Mouse (Mus musculus): ENCODE results near the gene Spry2. TPM values are rescaled to one million over a fixed set of nuclear protein-coding genes. Genes with fewer than 3 reads are reported as not detected.
A peak's percentile ranks its signal among the peaks of the same experiment; 100 is the strongest.

The Spry2 gene
- polyA plus RNA-seq, 1 experiment from 2014 or later: 2.8 TPM

- Histone ChIP-seq H3K4me1 (ENCODE audit: control insufficient read depth, low read depth, low read length) (peaks cover 3% of the 10 kb centered on the region), H3K4me2 (ENCODE audit: low read depth, low read length) (no peak overlapping the region; the same call in 1 of the 2 replicates), H3K4me3 (ENCODE audit: low read depth, low read length) (no peak overlapping the region), H3K9me3 (replicated peaks; ENCODE audit: control insufficient read depth, low read length) (no peaks in the 10 kb centered on the region), H3K36me3 (ENCODE audit: control insufficient read depth, insufficient read depth) (no peaks in the 10 kb centered on the region), H3K27me3 (ENCODE audit: control insufficient read depth, insufficient read depth, low read depth, low read length) (no peaks in the 10 kb centered on the region), H3K9ac (ENCODE audit: low read depth, low read length) (no peak overlapping the region), H3K27ac (ENCODE audit: low read length) (no peak overlapping the region)
- WGBS (ENCODE audit: insufficient replicate concordance): 14% methylated on average over 23 of the region's 23 CpGs
- no peak for ATAC-seq (ENCODE audit: low read depth)
Observed at GRCm38 (mm10) chr14:105920395-105921216, 24.0 kb upstream of the Spry2 start.

DNA sequence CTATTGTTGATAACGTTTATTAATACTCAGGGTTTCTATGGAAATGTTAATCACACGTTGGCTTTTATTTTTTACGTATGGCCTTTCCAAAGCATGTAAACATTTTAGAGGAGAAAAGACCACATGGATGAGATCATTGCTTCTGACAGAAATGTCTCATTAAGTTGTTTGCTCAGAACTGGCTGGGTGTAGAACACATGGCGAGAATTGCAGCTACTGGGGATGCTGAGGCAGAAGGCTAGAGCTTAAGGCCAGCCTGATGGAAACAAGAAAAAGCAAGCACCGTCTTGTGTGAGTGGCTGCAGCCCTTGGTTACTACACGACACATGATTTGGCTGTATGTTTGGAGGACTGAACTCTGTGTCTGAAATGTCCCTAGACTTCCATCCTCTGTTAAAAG, 10.6 kb upstream of the Spry2 start:
- no peak overlapping the region for H3K9ac ChIP-seq (ENCODE audit: low read depth, low read length)
- no peak overlapping the region for H3K27ac ChIP-seq (ENCODE audit: low read length)
- no peaks in the 10 kb centered on the region for H3K27me3 ChIP-seq (ENCODE audit: control insufficient read depth, insufficient read depth, low read depth, low read length)
- H3K4me3 ChIP-seq (ENCODE audit: low read depth, low read length): no peak overlapping the region
- no peaks in the 10 kb centered on the region for H3K36me3 ChIP-seq (ENCODE audit: control insufficient read depth, insufficient read depth)
- no peaks in the 10 kb centered on the region for H3K4me1 ChIP-seq (ENCODE audit: control insufficient read depth, low read depth, low read length)
- no peak for ATAC-seq (ENCODE audit: low read depth)
- 69% methylated on average over 6 of the region's 6 CpGs for WGBS (ENCODE audit: insufficient replicate concordance)
- no peaks in the 10 kb centered on the region for H3K9me3 ChIP-seq (replicated peaks; ENCODE audit: control insufficient read depth, low read length)
- no peak overlapping the region for H3K4me2 ChIP-seq (ENCODE audit: low read depth, low read length)

GRCm38 (mm10) chr14:105905935-105906334, 9.3 kb upstream of the Spry2 start:
- ATAC-seq (ENCODE audit: low read depth): no peak
- Histone ChIP-seq H3K27me3 (ENCODE audit: control insufficient read depth, insufficient read depth, low read depth, low read length) (no peaks in the 10 kb centered on the region), H3K36me3 (ENCODE audit: control insufficient read depth, insufficient read depth) (no peaks in the 10 kb centered on the region), H3K4me3 (ENCODE audit: low read depth, low read length) (no peak overlapping the region), H3K4me1 (ENCODE audit: control insufficient read depth, low read depth, low read length) (no peaks in the 10 kb centered on the region), H3K27ac (ENCODE audit: low read length) (no peak overlapping the region), H3K9ac (ENCODE audit: low read depth, low read length) (no peak overlapping the region), H3K4me2 (ENCODE audit: low read depth, low read length) (no peak overlapping the region), H3K9me3 (replicated peaks; ENCODE audit: control insufficient read depth, low read length) (no peaks in the 10 kb centered on the region)
- 53% methylated on average over 5 of the region's 5 CpGs for WGBS (ENCODE audit: insufficient replicate concordance)

DNA sequence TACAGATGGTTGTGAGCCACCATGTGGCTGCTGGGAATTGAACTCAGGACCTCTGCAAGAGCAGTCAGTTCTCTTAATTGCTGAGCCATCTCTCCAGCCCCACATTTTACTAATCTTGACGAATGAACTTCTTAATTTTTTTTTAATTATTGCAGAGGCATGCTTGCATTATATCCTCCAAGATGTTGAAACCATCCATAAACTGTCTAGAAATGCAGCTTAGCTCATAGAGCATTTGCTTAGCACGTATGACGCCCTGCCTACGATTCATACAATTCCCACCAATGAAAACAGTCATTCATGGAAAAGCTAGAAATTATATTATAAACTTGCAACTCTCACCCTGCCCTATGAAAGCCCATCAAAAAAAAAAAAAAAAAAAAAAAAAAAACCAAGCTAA, 8.9 kb upstream of the Spry2 start:
- 70% methylated on average over 4 of the region's 4 CpGs for WGBS (ENCODE audit: insufficient replicate concordance)
- no peak for ATAC-seq (ENCODE audit: low read depth)

DNA sequence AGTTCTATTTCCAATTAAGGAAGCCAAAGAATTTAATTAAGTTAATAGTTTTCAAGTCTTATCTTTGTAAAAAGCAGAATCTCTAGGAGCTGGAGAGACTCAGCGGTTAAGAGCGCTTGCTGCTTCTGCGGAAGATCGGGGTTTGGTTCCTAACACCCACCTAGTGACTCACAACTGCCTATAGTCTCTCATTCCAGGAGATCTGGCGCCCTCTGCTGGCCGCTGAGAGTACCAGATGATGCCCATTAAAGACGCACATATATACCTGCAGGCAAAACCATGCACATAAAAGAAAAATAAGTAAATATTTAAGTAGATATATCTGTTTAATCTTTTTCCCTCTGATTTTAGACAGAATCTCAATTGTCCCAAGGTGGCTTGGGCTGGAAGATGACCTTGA, 6.2 kb upstream of the Spry2 start:
- H3K4me1 ChIP-seq (ENCODE audit: control insufficient read depth, low read depth, low read length): no peaks in the 10 kb centered on the region; the same call in 1 of the 2 replicates
- no peak overlapping the region for H3K4me3 ChIP-seq (ENCODE audit: low read depth, low read length)
- no peaks in the 10 kb centered on the region for H3K36me3 ChIP-seq (ENCODE audit: control insufficient read depth, insufficient read depth)
- no peak overlapping the region for H3K9ac ChIP-seq (ENCODE audit: low read depth, low read length)
- no peak overlapping the region for H3K4me2 ChIP-seq (ENCODE audit: low read depth, low read length)
- ATAC-seq (ENCODE audit: low read depth): no peak
- peaks cover 12% of the 10 kb centered on the region for H3K27me3 ChIP-seq (ENCODE audit: control insufficient read depth, insufficient read depth, low read depth, low read length)
- H3K9me3 ChIP-seq (replicated peaks; ENCODE audit: control insufficient read depth, low read length): no peaks in the 10 kb centered on the region
- 68% methylated on average over 7 of the region's 7 CpGs for WGBS (ENCODE audit: insufficient replicate concordance)
- H3K27ac ChIP-seq (ENCODE audit: low read length): no peak overlapping the region

More for the DNA sequence above, 8.9 kb upstream of the Spry2 start:
- Histone ChIP-seq H3K36me3 (ENCODE audit: control insufficient read depth, insufficient read depth) (no peaks in the 10 kb centered on the region), H3K4me2 (ENCODE audit: low read depth, low read length) (no peak overlapping the region), H3K9ac (ENCODE audit: low read depth, low read length) (no peak overlapping the region), H3K4me3 (ENCODE audit: low read depth, low read length) (no peak overlapping the region), H3K27ac (ENCODE audit: low read length) (no peak overlapping the region), H3K27me3 (ENCODE audit: control insufficient read depth, insufficient read depth, low read depth, low read length) (no peaks in the 10 kb centered on the region), H3K4me1 (ENCODE audit: control insufficient read depth, low read depth, low read length) (no peaks in the 10 kb centered on the region), H3K9me3 (replicated peaks; ENCODE audit: control insufficient read depth, low read length) (no peaks in the 10 kb centered on the region)

GRCm38 (mm10) chr14:105900841-105901240, 4.2 kb upstream of the Spry2 start:
- no peak overlapping the region for H3K4me3 ChIP-seq (ENCODE audit: low read depth, low read length)
- 73% methylated on average over 3 of the region's 3 CpGs for WGBS (ENCODE audit: insufficient replicate concordance)
- no peak for ATAC-seq (ENCODE audit: low read depth)
- no peaks in the 10 kb centered on the region for H3K36me3 ChIP-seq (ENCODE audit: control insufficient read depth, insufficient read depth)
- H3K4me1 ChIP-seq (ENCODE audit: control insufficient read depth, low read depth, low read length): no peaks in the 10 kb centered on the region; the same call in 1 of the 2 replicates
- H3K27ac ChIP-seq (ENCODE audit: low read length): no peak overlapping the region
- peaks cover 31% of the 10 kb centered on the region for H3K27me3 ChIP-seq (ENCODE audit: control insufficient read depth, insufficient read depth, low read depth, low read length)
- H3K4me2 ChIP-seq (ENCODE audit: low read depth, low read length): no peak overlapping the region
- H3K9ac ChIP-seq (ENCODE audit: low read depth, low read length): no peak overlapping the region
- no peaks in the 10 kb centered on the region for H3K9me3 ChIP-seq (replicated peaks; ENCODE audit: control insufficient read depth, low read length)

DNA sequence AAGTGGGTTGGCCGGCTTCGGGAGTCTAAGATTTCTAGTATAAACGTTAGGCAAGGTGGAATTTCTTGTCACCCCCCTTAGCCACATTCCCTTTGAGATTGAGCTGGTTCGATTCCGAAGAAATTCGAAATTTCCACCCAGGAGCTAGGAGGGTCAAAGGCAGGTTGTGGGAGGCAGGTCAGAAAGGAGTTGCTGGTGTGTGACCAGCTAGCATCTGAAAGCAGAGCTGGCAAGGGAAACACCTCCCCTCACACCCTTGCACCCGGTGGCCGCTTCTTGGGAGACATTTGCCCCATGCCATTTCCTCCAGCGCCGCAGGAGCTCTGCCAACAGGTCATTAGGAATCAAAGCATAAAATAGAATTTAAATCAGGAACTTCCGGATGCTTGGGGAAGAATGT, 2.5 kb upstream of the Spry2 start:
- Histone ChIP-seq H3K36me3 (ENCODE audit: control insufficient read depth, insufficient read depth) (no peaks in the 10 kb centered on the region), H3K27me3 (ENCODE audit: control insufficient read depth, insufficient read depth, low read depth, low read length) (peaks cover 42% of the 10 kb centered on the region), H3K4me3 (ENCODE audit: low read depth, low read length) (peak overlapping the region; percentile 60; the same call in 1 of the 2 replicates), H3K4me1 (ENCODE audit: control insufficient read depth, low read depth, low read length) (no peaks in the 10 kb centered on the region; the same call in 1 of the 2 replicates), H3K9ac (ENCODE audit: low read depth, low read length) (no peak overlapping the region), H3K4me2 (ENCODE audit: low read depth, low read length) (peak overlapping the region; percentile 80), H3K9me3 (replicated peaks; ENCODE audit: control insufficient read depth, low read length) (no peaks in the 10 kb centered on the region), H3K27ac (ENCODE audit: low read length) (no peak overlapping the region)
- ATAC-seq (ENCODE audit: low read depth): no peak
- WGBS (ENCODE audit: insufficient replicate concordance): 15% methylated on average over 11 of the region's 11 CpGs

DNA sequence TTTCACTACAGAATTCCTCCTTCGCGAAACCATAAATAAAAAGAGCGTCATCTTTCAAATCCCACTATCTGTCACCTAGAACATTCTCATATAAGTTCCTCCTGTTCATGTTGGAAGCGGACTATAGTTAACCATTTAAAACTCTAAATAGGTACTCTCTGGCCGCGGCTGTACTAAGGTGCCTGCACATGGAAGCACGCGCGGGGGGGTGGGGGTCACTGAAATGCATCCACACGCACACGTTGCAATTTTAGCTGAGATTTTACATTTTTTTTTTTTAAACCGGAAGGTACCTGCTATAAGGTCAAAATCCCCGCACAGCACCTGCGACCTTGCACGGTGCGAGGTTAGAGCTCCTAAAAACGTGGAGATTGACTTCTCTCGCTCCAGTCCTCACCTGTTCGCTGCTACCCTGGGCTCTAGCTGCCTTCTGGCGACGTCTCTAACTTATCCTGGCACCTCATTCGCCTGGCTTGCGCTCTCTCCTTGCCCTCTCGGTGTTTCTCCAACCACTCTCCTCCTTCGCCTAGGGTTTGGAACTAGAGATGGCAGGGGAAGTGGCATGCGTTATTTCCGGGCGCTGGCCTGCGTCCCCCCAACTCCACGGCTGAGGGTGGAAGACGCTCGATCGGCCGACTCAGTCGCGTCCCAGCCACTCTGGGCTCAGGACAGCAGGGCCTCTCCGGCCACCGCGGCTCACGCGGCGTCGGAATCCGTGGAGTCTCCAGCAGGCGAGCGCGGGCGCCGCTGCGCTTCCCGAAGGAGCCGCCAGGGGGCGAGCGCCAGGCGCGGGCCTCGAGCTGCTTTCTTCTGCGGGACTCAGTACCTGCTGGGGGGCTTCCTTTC, 1.9 kb upstream of the Spry2 start:
- H3K27me3 ChIP-seq (ENCODE audit: control insufficient read depth, insufficient read depth, low read depth, low read length): peaks cover 42% of the 10 kb centered on the region
- ATAC-seq (ENCODE audit: low read depth): no peak

More for the DNA sequence above, 1.9 kb upstream of the Spry2 start:
- under 1% methylated on average over 58 of the region's 58 CpGs for WGBS (ENCODE audit: insufficient replicate concordance)
- Histone ChIP-seq H3K27ac (ENCODE audit: low read length) (0 out of 2 replicates have a peak overlapping the region, but pooled peaks have one; percentile 41), H3K4me2 (ENCODE audit: low read depth, low read length) (peak overlapping the region; percentile 80), H3K4me3 (ENCODE audit: low read depth, low read length) (peak overlapping the region; percentile 60), H3K4me1 (ENCODE audit: control insufficient read depth, low read depth, low read length) (no peaks in the 10 kb centered on the region; the same call in 1 of the 2 replicates), H3K9me3 (replicated peaks; ENCODE audit: control insufficient read depth, low read length) (no peaks in the 10 kb centered on the region), H3K36me3 (ENCODE audit: control insufficient read depth, insufficient read depth) (no peaks in the 10 kb centered on the region), H3K9ac (ENCODE audit: low read depth, low read length) (peak overlapping the region; percentile 46)
